Mouse (Mus musculus) embryonic fibroblast, embryonic 13.5 days (primary cell): ENCODE data around the gene Mlycd.

ENCODE experiments used
- CTCF ChIP-seq: IDR thresholded peaks from 2 replicates; pipeline ENCODE4 v1.5.1; 2011; ENCODE audit warnings: mild to moderate bottlenecking, control low read depth, low read length, moderate library complexity, borderline replicate concordance; ENCODE audit not compliant: insufficient read depth
- POLR2A ChIP-seq: IDR thresholded peaks from 2 replicates; pipeline ENCODE4 v1.6.1; 2011; ENCODE audit warnings: low read depth, mild to moderate bottlenecking, control low read depth, low read length, moderate library complexity

- TF ChIP-seq POLR2A (no peak), CTCF (no peak)
Measured at GRCm38 (mm10) chr8:119439424-119439823, 44.7 kb downstream of the Mlycd start.
